In genomic region chr7:24175337-24175711, GRCm38 (mm10) we compare ENCODE assay signal across 8 mouse cellular contexts. TPM values are rescaled to one million over a fixed set of nuclear protein-coding genes. Genes with fewer than 3 reads are reported as not detected.
DNase-seq lines count a peak whose midpoint lies in the region; ATAC-seq and TF ChIP-seq lines count a peak whose summit lies in the region.

No protein-coding gene starts in this region.

- no peaks in the 10 kb centered on the region for H3K9me3 ChIP-seq in liver, embryonic 11.5 days (ENCODE audit: control insufficient read depth, low read length)
- H3K9me3 ChIP-seq in stomach, embryonic 16.5 days (replicated peaks; ENCODE audit: control insufficient read depth, low read length): no peaks in the 10 kb centered on the region

- peak overlapping the region; percentile 59 for H3K4me2 ChIP-seq in liver, embryonic 11.5 days
- H3K4me2 ChIP-seq in stomach, embryonic 16.5 days (ENCODE audit: low read depth, low read length): peak overlapping the region; percentile 56

- H3K9ac ChIP-seq in heart, adult 2 months (ENCODE audit: low read depth, low read length): no peak overlapping the region
- peak overlapping the region; percentile 56; the same call in 1 of the 2 replicates for H3K9ac ChIP-seq in liver, embryonic 11.5 days (ENCODE audit: low read depth, low read length)
- peak overlapping the region; percentile 81 for H3K9ac ChIP-seq in stomach, embryonic 16.5 days (ENCODE audit: low read length)

- no peak for TF ChIP-seq POLR2A in heart, adult 2 months (IDR thresholded peaks at IDR 0.05; ENCODE audit: insufficient read depth, low read depth, low read length)
- TF ChIP-seq POLR2A in testis, adult 2 months (IDR thresholded peaks at IDR 0.05; ENCODE audit: control insufficient read depth, low read depth, low read length): no peak

- H3K36me3 ChIP-seq in heart, adult 2 months (ENCODE audit: control insufficient read depth, insufficient read depth, low read length): no peaks in the 10 kb centered on the region
- H3K36me3 ChIP-seq in testis, adult 2 months (ENCODE audit: control insufficient read depth, insufficient read depth, low read length): no peaks in the 10 kb centered on the region
- H3K36me3 ChIP-seq in liver, embryonic 11.5 days (ENCODE audit: control insufficient read depth, insufficient read depth, low read length): no peaks in the 10 kb centered on the region
- H3K36me3 ChIP-seq in stomach, embryonic 16.5 days (ENCODE audit: control insufficient read depth, insufficient read depth, low read length): no peaks in the 10 kb centered on the region

- intact Hi-C loops in heart, adult 2 months (cut with DNase I): no loop called here
- intact Hi-C loops in heart, postnatal 36 days (cut with DNase I): no loop called here

- no peak for TF ChIP-seq EP300 in heart, adult 2 months (IDR thresholded peaks at IDR 0.05; ENCODE audit: insufficient read depth, low read depth, low read length)

- H3K27me3 ChIP-seq in heart, adult 2 months (ENCODE audit: control insufficient read depth, insufficient read depth, low read length): no peaks in the 10 kb centered on the region
- H3K27me3 ChIP-seq in testis, adult 2 months (ENCODE audit: control insufficient read depth, insufficient read depth, low read length): no peaks in the 10 kb centered on the region
- H3K27me3 ChIP-seq in liver, embryonic 11.5 days (replicated peaks; ENCODE audit: control insufficient read depth, insufficient read depth, low read length): no peaks in the 10 kb centered on the region
- H3K27me3 ChIP-seq in stomach, embryonic 16.5 days (ENCODE audit: control insufficient read depth, insufficient read depth, low read length): no peaks in the 10 kb centered on the region

- H3K79me2 ChIP-seq in heart, adult 2 months (replicated peaks; ENCODE audit: control insufficient read depth, insufficient read depth, low read length): no peaks in the 10 kb centered on the region

- no peak for DNase-seq in heart, adult 2 months
- DNase-seq in heart, postnatal 36 days: no peak
- DNase-seq in testis, postnatal 10 days (ENCODE audit: low spot score): no peak
- DNase-seq in liver, embryonic 11.5 days (ENCODE audit: low spot score): no peak
- DNase-seq in spleen, postnatal 14 days (ENCODE audit: low spot score in 2 of 2): no peak
- DNase-seq in left cerebral cortex, adult 8-10 months (ENCODE audit: low spot score in 2 of 2): no peak

- TF ChIP-seq CTCF in heart, adult 2 months (IDR thresholded peaks at IDR 0.05): no peak
- no peak for TF ChIP-seq CTCF in testis, adult 2 months (IDR thresholded peaks at IDR 0.05; ENCODE audit: control insufficient read depth, insufficient read depth, insufficient replicate concordance, low read depth, low read length)

- no peak overlapping the region for H3K27ac ChIP-seq in heart, adult 2 months
- no peak overlapping the region for H3K27ac ChIP-seq in testis, adult 2 months (ENCODE audit: control insufficient read depth, insufficient read depth, low read depth, low read length)
- H3K27ac ChIP-seq in liver, embryonic 11.5 days (ENCODE audit: low read depth, low read length): no peak overlapping the region
- no peak overlapping the region for H3K27ac ChIP-seq in stomach, embryonic 16.5 days (ENCODE audit: low read length)

- ATAC-seq in liver, embryonic 11.5 days (replicated peaks; ENCODE audit: low FRiP score): no peak
- ATAC-seq in stomach, embryonic 16.5 days (ENCODE audit: insufficient read depth, low FRiP score): no peak

- H3K4me3 ChIP-seq in heart, adult 2 months: peak overlapping the region; percentile 48
- H3K4me3 ChIP-seq in testis, adult 2 months (ENCODE audit: control insufficient read depth, low read depth, low read length): peak overlapping the region; percentile 79
- H3K4me3 ChIP-seq in liver, embryonic 11.5 days (ENCODE audit: low read depth, low read length): peak overlapping the region; percentile 49
- peak overlapping the region; percentile 72 for H3K4me3 ChIP-seq in stomach, embryonic 16.5 days (replicated peaks; ENCODE audit: low read length)

- WGBS in heart, adult 2 months: 48% methylated on average over 6 of the region's 6 CpGs
- 50% methylated on average over 6 of the region's 6 CpGs for WGBS in liver, embryonic 11.5 days
- 50% methylated on average over 6 of the region's 6 CpGs for WGBS in stomach, embryonic 16.5 days

- H3K4me1 ChIP-seq in heart, adult 2 months (ENCODE audit: control insufficient read depth, insufficient read depth, low read length): no peaks in the 10 kb centered on the region; the same call in 1 of the 2 replicates
- H3K4me1 ChIP-seq in testis, adult 2 months (ENCODE audit: control insufficient read depth, insufficient read depth, low read length): peaks cover 2% of the 10 kb centered on the region; the same call in 1 of the 2 replicates
- no peaks in the 10 kb centered on the region for H3K4me1 ChIP-seq in liver, embryonic 11.5 days (replicated peaks; ENCODE audit: control insufficient read depth, insufficient read depth, low read length)
- peaks cover 3% of the 10 kb centered on the region; the same call in 1 of the 2 replicates for H3K4me1 ChIP-seq in stomach, embryonic 16.5 days (ENCODE audit: control insufficient read depth, insufficient read depth, low read length)

RNA-seq across cellular contexts. Expression of gene Zfp114, which starts 0.5 kb away (rescaled TPM):
- total RNA-seq in heart, adult 2 months (2021): under 1 TPM; 0.16 TPM
- polyA plus RNA-seq in heart, adult 2 months (2012; rRNA removed): 0.06 and 0.10 TPM in 2 replicates
- under 1 TPM in 1 of 2 experiments, not detected in 1; 0.11 TPM for total RNA-seq in heart, postnatal 36 days (2021)
- polyA plus RNA-seq in testis, adult 2 months (2012; rRNA removed): 0.11 and 0.16 TPM in 2 replicates
- polyA plus RNA-seq in liver, embryonic 11.5 days (2014; fragmentation: Nextera tagmentation; extraction: Ambion mirVana): 2.4 and 2.9 TPM in 2 replicates
- 5.8 and 6.3 TPM in 2 replicates for polyA plus RNA-seq in stomach, embryonic 16.5 days (2015; fragmentation: Nextera tagmentation; extraction: Ambion mirVana)
- 1 to 10 TPM; 2.7 to 4.8 (median 3.1) TPM for total RNA-seq in left cerebral cortex, adult 8-10 months (2022)

RNA-seq across cellular contexts. Expression of gene Zfp111, which starts 35.9 kb away (rescaled TPM):
- total RNA-seq in heart, adult 2 months (2021): 1 to 10 TPM; 3.2 to 3.6 TPM
- 1.1 and 1.6 TPM in 2 replicates for polyA plus RNA-seq in heart, adult 2 months (2012; rRNA removed)
- total RNA-seq in heart, postnatal 36 days (2021): 1 to 10 TPM; 3.8 to 4.3 TPM
- 0.57 and 0.67 TPM in 2 replicates for polyA plus RNA-seq in testis, adult 2 months (2012; rRNA removed)
- 5.8 and 6.3 TPM in 2 replicates for polyA plus RNA-seq in liver, embryonic 11.5 days (2014; fragmentation: Nextera tagmentation; extraction: Ambion mirVana)
- 10.2 and 12.5 TPM in 2 replicates for polyA plus RNA-seq in stomach, embryonic 16.5 days (2015; fragmentation: Nextera tagmentation; extraction: Ambion mirVana)
- 10 to 100 TPM; 11.5 to 15.4 (median 12.1) TPM for total RNA-seq in left cerebral cortex, adult 8-10 months (2022)

RNA-seq across cellular contexts. Expression of gene Zfp235, which starts 41.4 kb away (rescaled TPM):
- 1 to 10 TPM; 4.2 to 5.4 TPM for total RNA-seq in heart, adult 2 months (2021)
- 3.1 and 5.5 TPM in 2 replicates for polyA plus RNA-seq in heart, adult 2 months (2012; rRNA removed)
- 1 to 10 TPM; 5.5 to 6.0 TPM for total RNA-seq in heart, postnatal 36 days (2021)
- polyA plus RNA-seq in testis, adult 2 months (2012; rRNA removed): 1.4 and 1.5 TPM in 2 replicates
- 10.3 and 10.5 TPM in 2 replicates for polyA plus RNA-seq in liver, embryonic 11.5 days (2014; fragmentation: Nextera tagmentation; extraction: Ambion mirVana)
- polyA plus RNA-seq in stomach, embryonic 16.5 days (2015; fragmentation: Nextera tagmentation; extraction: Ambion mirVana): 14.7 and 18.9 TPM in 2 replicates
- total RNA-seq in left cerebral cortex, adult 8-10 months (2022): 10 to 100 TPM; 19.7 to 23.1 (median 21.6) TPM
